In genomic region chr13:59946509-59946908, GRCm38 (mm10) we compare ENCODE assay signal across 28 mouse cellular contexts.
DNase-seq lines count a peak whose midpoint lies in the region; ATAC-seq lines count a peak whose summit lies in the region.
"Had no signal": no experiment of that assay in that cellular context is flagged by ENCODE, and none has a peak within 500 bp of the region (broad histone marks: within the 10 kb centered on the region; RNA-seq: fewer than 3 reads in every experiment).

No protein-coding gene starts in this region.

- no peaks in the 10 kb centered on the region for H3K9me3 ChIP-seq in kidney, embryonic 14.5 days (ENCODE audit: control insufficient read depth, low read length)
- H3K9me3 ChIP-seq: embryonic facial prominence, embryonic 10.5 days; embryonic facial prominence, embryonic 13.5 days; forebrain, embryonic 12.5 days; forebrain, embryonic 15.5 days; heart, embryonic 10.5 days; heart, embryonic 13.5 days; hindbrain, embryonic 12.5 days; hindbrain, embryonic 15.5 days had no signal

- no peak overlapping the region for H3K4me3 ChIP-seq in kidney, embryonic 14.5 days (ENCODE audit: low read length)
- H3K4me3 ChIP-seq: embryonic facial prominence, embryonic 10.5 days; embryonic facial prominence, embryonic 13.5 days; erythroblast, embryonic 14.5 days; forebrain, embryonic 12.5 days; forebrain, embryonic 15.5 days; heart, adult 2 months; heart, embryonic 10.5 days; heart, embryonic 13.5 days; hindbrain, embryonic 12.5 days; hindbrain, embryonic 15.5 days had no signal

- H3K36me3 ChIP-seq in kidney, embryonic 14.5 days (ENCODE audit: control insufficient read depth, insufficient read depth, low read length), result no peaks in the 10 kb centered on the region
- H3K36me3 ChIP-seq: embryonic facial prominence, embryonic 10.5 days; embryonic facial prominence, embryonic 13.5 days; forebrain, embryonic 12.5 days; forebrain, embryonic 15.5 days; G1E; heart, embryonic 10.5 days; heart, embryonic 13.5 days; hindbrain, embryonic 12.5 days; hindbrain, embryonic 15.5 days had no signal

- peak; percentile 39 for DNase-seq in adrenal gland, postnatal 14 days
- DNase-seq in adrenal gland, adult 8-10 months, result no peak
- peak; percentile 27 to 30 for DNase-seq in cerebellum, postnatal 10 days
- DNase-seq in cerebellum, postnatal 36 days, result no peak
- peak; percentile 54 for DNase-seq in kidney, postnatal 10 days
- peak; percentile 24 to 50 for DNase-seq in kidney, postnatal 4 days
- no peak for DNase-seq in kidney, adult 18-20 months
- DNase-seq: B cell, adult 2 months; cerebellum, adult 18-20 months; cerebellum, adult 9-10 months; cerebellum, postnatal 25 days; embryo, embryonic 11 days; gastrocnemius, postnatal 25 days; heart, adult 2 months; heart, postnatal 14 days had no signal

- H3K4me2 ChIP-seq in kidney, embryonic 14.5 days (replicated peaks; ENCODE audit: low read depth, low read length), result no peak overlapping the region
- H3K4me2 ChIP-seq: embryonic facial prominence, embryonic 13.5 days; forebrain, embryonic 12.5 days; forebrain, embryonic 15.5 days; heart, embryonic 13.5 days; hindbrain, embryonic 12.5 days; hindbrain, embryonic 15.5 days had no signal

- no peak for ATAC-seq in kidney, embryonic 14.5 days (ENCODE audit: low FRiP score, low TSS enrichment)
- ATAC-seq: forebrain, embryonic 15.5 days; intestine, postnatal 0 days had no signal

- no peak overlapping the region for H3K9ac ChIP-seq in kidney, embryonic 14.5 days (ENCODE audit: low read depth, low read length)
- H3K9ac ChIP-seq: embryonic facial prominence, embryonic 13.5 days; forebrain, embryonic 12.5 days; forebrain, embryonic 15.5 days; heart, embryonic 13.5 days; hindbrain, embryonic 12.5 days; hindbrain, embryonic 15.5 days had no signal

- H3K4me1 ChIP-seq in kidney, embryonic 14.5 days (ENCODE audit: control insufficient read depth, insufficient read depth, low read length), result peaks cover 12% of the 10 kb centered on the region

- H3K27me3 ChIP-seq in kidney, embryonic 14.5 days (ENCODE audit: control insufficient read depth, insufficient read depth, low read length), result no peaks in the 10 kb centered on the region
- H3K27me3 ChIP-seq: CH12.LX; forebrain, embryonic 15.5 days; hindbrain, embryonic 12.5 days; hindbrain, embryonic 15.5 days had no signal

- 58% methylated on average over 4 of the region's 4 CpGs for WGBS in kidney, embryonic 14.5 days

- no peak overlapping the region for H3K27ac ChIP-seq in kidney, embryonic 14.5 days (ENCODE audit: low read depth, low read length)
- H3K27ac ChIP-seq: embryonic facial prominence, embryonic 10.5 days; embryonic facial prominence, embryonic 13.5 days; forebrain, embryonic 12.5 days; forebrain, embryonic 15.5 days; heart, adult 2 months; heart, embryonic 10.5 days; heart, embryonic 13.5 days; hindbrain, embryonic 12.5 days; hindbrain, embryonic 15.5 days had no signal

Comparison
In these comparisons a context has a peak if more than half of its experiments do, and no peak if none do; other contexts are left out.
1. DNase-seq: peak in adrenal gland, postnatal 14 days (single experiment), cerebellum, postnatal 10 days (2 of 2), kidney, postnatal 10 days (single experiment) and kidney, postnatal 4 days (2 of 2); none in adrenal gland, adult 8-10 months (single experiment), cerebellum, postnatal 36 days (0 of 2) and kidney, adult 18-20 months (single experiment).